Mouse (Mus musculus): ENCODE measurements around the gene Defb20. TPM values are rescaled to one million over a fixed set of nuclear protein-coding genes. Genes with fewer than 3 reads are reported as not detected.
A peak's percentile ranks its signal among the peaks of the same experiment; 100 is the strongest.
"Not testable (repeated sequence)": the region's sequence is repeated elsewhere in the genome, so short reads cannot be mapped to it uniquely, and the experiment has no call there.

The Defb20 gene
- not detected for total RNA-seq (2022)

DNA sequence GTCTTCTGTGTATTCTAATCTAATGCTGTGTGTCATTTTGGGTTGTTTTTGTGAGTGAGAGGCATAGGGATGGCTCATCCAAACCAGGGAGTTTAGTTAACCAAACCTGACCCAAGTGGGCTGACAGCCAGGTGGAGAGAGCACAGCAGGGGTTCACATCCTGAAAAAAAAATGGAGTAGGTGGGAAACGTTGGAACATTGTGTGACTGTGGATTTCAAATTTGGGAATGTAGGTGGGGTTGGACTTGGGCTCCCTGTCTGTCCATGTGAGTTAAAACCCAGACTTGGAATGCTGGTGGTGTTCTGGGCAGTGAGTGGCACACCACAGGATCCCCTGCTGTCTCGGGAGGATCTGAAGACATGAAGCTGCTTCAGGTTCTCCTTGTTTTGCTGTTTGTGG lies at the start of gene Defb20:
Gene Defb20 (plus strand): TSS at position 301 of the 400 bp plus-strand sequence.
- DNase-seq: no peak

DNA sequence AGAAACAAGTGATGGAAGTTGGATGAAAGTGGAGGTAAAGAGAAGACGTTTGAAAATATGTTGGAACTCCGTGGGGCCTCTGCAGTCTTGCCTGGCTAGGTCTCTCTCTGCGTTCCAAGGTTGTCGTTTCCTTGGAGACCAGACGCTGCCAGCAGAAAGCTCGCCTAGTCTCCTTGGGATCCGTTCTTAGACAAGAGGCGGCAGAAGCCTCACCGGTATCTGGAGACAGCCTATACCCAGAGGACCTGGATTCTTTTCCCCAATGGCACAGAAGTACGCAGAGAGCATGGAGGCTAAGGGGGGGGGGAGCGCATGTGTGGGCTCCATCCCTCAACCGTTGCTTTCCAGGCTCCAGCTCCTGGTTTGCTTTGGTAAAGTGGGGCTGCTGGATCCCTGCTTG lies 49.4 kb upstream of the Defb20 start:
- no peak for DNase-seq

DNA sequence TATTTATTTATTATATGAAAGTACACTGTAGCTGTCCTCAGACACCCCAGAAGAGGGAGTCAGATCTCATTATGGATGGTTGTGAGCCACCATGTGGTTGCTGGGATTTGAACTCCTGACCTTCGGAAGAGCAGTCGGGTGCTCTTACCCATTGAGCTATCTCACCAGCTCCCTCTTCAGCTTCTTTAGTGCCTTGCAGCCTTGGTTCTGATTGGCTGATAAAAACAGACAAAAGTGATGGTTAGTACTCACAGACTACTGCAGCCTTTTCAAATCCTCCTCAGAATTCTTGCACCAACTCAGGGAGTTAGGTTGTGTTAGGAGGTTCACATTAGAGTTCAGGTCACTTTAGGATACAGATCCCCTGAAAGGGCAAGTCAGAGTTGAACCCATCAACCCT lies 48.4 kb upstream of the Defb20 start:
- DNase-seq: not testable (repeated sequence)

- no peak for DNase-seq
Observed at GRCm38 (mm10) chr2:152436405-152436901, 40.4 kb upstream of the Defb20 start.

DNA sequence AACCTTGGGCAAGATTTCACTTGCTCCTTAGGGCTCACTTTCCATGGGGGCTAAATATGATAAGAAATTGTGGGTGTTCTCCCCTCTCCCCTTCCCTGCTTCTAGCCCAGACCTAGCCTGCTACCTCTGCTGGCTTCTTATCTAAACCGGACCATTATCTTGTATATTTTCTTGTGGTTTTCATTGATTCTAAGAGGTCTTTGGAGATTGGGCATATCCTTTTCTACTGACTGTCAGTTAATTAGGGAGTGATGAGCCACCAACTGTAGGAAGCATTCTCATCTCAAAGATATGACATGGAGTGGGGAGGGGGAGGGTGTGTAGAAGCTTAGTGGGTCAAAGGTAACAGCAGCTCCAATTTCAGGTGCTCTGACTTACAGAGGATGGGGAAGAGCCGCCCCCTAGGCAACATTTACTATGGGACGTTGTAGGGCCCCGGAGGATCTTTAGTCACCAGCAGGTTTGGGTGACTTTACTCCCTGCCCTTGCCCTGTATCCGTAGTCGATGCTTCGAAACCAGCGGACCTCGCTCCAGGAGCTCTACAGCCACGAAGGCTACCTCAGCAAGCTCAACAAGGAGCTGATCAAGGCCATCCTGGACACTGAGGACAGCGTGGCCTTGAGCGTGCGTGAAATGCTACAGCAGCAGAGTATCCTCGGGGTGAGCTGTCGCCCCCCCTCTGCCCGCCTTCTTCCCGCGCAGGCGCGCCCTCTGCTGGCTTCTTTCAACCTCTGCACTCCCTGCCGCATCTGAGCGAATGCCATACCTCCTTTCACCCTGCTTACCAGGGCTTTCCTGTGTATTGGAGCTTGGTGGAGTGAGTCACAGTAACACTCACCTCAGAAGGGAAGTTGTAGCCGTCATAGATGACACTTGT lies 39.6 kb upstream of the Defb20 start:
- peak; percentile 80 for DNase-seq

DNA sequence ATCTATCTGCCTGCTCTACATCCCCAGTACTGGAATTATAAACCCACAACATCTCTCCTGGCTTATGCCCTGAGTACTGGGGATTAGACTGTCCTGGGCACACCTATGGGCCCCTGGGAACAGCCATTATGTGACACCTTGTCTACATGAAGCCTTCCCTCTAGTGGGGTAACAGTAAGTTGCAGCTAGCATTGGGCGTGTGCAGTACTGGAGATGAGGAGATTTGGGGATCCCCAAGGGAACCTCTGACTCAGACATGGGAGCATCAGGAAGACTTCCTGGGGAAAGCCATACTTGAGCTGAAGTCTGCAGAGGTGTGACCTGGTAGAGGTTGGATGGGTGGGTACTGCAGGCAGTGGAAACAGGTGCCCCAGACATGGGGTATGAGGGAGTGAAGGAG lies 37.9 kb upstream of the Defb20 start:
- DNase-seq: no peak

- DNase-seq: no peak
Observed at GRCm38 (mm10) chr2:152439833-152440232, 37.0 kb upstream of the Defb20 start.

GRCm38 (mm10) chr2:152442322-152442721 lies 34.5 kb upstream of the Defb20 start:
- no peak for DNase-seq

DNA sequence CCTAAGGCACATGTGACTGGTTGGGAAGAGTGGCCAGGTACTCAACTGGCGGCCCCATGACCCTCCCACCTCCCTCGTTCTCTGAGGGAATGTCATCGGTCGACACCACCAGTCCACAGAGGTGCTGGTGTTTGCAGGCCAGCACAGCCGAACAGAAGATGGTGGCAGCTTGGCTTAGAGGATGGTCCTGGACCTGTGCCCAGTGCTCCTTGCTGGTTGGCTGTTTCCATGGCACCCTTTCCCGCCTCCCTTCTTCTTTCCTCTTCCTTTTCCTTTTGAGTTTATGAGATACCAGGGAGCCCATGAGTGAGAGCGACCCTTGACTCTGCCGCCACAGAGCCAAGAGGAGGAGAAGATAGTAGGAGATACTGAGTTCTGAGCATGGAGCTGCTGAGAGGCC lies 33.6 kb upstream of the Defb20 start:
- DNase-seq: no peak

DNA sequence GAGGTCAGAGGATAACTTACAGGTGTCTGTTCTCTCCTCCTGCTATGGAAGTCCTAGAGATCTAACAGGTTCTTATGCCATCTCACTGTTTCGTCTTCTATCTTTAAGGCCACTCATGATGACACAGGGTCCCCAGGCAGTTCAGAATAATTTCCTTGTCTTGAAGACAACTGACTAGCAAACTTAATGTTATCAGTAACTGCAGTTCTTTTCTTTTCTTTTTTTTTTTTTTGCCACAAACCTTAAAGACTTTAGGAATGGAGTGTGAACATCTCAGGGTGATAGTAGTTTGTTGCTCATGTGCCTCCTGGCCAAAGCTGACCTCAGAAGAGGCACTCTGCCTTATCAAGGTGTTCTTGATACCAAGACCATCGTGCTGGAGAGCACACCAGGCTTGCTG lies 30.2 kb upstream of the Defb20 start:
- DNase-seq: no peak

- DNase-seq: no peak
Observed at GRCm38 (mm10) chr2:152447461-152447860, 29.4 kb upstream of the Defb20 start.

GRCm38 (mm10) chr2:152450241-152450640 lies 26.6 kb upstream of the Defb20 start:
- DNase-seq: no peak

DNA sequence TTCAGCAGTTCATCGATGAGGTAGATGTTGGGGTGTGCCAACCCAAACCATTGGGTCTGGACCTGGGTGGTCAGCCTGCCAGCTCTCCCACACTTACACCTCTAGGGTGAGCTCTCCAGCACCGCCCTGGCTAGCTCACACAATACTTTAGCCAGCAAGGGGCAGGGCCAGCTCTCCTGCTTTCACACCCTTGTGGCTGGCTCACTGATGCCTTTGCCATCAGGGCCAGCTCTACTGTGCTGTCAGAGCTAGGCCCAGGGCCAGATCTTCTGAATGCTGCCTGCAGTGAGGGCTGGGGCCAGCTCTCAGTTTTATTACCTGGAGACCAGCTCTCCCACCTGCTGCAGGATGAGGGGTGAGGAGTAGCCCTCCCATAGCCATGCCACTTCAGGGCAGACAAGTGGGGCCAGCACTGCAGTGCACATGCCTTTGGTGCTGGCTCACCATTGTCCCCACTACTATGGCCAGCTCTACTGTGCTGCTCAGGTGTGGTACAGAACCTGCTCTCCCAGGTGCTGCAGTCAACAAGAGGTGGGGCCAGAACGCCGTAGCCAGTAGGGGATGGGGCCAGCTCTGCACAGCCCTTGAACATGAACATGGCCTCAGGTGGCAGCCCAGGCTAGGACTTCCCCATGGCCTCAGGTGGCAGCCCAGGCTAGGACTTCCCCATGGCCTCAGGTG lies 24.6 kb upstream of the Defb20 start:
- DNase-seq: no peak

- DNase-seq: no peak
Observed at GRCm38 (mm10) chr2:152459241-152459640, 17.6 kb upstream of the Defb20 start.

DNA sequence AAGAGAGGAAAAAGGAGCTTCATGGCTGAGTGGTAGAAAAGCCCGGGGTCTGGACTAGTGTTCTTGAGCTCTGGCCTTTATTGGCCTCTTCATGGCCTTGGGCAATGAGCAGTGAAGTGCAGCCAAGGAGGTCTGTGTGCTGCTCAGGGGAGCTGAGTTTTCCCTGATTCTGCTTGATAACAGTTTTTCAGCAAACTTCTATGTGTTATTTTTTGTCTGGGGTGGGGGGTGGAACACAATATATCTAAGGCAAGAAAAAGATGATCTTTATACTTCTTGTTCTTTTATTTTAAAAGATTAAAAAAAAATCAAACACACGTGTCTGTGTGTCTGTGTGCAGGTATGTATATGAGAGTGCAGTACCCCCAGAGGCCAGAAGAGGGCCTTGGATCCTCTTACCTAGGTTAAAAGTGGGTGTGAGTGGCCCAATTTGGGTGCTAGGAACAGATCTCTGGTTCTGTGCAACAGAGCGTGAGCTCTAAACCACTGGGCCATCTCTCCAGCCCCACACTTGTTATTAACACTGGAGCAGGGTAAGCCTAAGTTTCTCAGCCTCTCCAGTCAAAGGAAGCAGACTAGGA lies 12.2 kb upstream of the Defb20 start, which contains the start of gene Defb23:
Gene Defb23 (minus strand): TSS at position 51 of the 581 bp plus-strand sequence.
- DNase-seq: no peak

GRCm38 (mm10) chr2:152470973-152471372 lies 5.9 kb upstream of the Defb20 start:
- DNase-seq: peak; percentile 3

- no peak for DNase-seq
Observed at GRCm38 (mm10) chr2:152472434-152472833, 4.4 kb upstream of the Defb20 start.

DNA sequence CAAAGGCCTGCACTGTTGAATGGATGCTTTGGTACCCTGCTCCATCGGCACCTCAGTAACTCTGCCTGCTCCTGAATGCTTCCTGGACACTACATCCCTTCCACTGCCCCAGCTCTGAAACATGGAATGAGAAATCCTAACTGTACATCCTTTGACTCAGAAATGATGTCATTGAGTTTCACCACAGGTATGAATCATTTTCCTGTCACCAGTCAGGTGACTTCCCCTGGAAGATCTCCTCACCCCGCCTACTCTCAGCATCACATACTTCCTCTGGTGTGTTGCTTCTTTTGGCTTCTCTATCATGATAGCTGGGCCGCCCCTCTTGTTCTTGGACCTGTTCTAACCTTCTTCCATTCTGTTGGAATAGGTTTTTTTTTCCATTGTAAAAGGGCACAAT lies 4.0 kb downstream of the Defb20 start:
- DNase-seq: no peak

DNA sequence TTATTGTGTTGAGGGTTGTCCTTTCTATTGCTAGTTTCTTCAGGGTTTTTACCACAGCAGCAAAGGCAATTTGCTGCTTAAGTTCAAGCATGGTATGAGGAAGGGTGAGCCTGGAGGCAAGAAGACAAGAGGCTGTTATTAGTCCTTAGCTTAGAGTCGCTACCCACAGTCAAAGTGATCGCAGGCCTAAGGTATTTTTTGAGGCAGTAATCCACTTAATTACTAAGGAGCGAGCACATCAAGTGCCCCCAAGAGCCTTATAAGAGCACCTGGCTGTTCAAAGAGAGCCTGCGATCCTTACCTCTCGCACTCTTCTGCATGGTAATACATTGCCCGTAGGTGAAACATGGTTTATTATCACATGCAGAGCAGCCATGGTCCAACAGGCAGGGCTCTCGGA lies 4.9 kb downstream of the Defb20 start:
- no peak for DNase-seq

- DNase-seq: no peak
Observed at GRCm38 (mm10) chr2:152487024-152487423, 10.2 kb downstream of the Defb20 start.

DNA sequence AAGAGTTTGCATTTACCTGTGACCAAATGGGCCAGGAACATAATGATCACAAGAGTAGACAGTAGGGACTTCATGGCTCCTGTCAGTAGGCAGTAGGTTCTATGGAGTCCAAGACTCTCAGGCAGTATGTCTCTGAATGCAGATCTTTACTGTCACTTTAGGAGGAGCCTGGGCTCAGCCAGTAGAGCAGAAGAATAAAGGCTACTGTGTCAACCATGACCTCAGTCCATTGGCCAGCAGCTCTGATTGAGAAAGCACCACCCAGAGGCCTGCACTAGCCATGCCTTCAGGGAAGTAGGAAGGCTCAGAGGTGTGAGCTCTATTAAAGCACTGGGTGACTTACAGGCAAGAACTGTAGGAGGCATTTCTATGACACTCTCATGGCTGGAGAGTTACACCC lies 13.2 kb downstream of the Defb20 start, which contains the start of gene Defb22:
Gene Defb22 (minus strand): TSS at position 101 of the 400 bp plus-strand sequence.
- DNase-seq: no peak

DNA sequence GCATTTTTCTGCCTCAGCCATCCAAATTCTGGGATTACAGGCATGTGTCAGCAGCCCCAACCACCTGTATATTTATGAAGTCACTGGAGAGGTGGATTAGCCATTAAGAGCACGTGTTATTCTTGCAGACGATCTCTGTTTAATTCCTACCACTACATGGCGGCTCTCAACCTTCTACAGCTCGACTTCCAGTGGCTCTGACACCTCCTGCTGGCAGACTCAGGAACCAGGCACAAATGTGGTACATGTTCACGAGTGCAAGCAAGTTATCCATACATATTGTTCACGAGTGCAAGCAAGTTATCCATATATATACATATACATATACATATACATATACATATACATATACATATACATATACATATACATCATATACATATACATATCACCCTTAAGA lies 16.3 kb downstream of the Defb20 start:
- no peak for DNase-seq

DNA sequence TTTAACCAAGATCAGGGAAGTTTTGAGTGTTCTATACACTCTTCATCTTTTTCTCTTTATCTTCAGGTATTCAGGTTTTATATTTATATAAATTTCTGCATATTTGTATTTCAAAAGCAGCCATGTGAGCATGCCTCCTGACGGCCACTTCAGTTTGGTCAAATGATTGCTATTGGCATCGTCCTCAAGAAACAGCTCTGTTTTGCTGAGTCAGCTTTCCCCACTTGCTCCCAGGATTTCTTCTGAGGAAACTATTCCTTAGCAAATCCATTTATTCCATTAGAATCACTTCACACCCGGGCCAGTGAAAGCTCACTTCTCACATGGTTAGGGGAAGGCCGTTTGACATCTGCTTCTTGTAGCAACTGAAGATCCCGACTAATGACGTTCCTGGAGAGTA lies 21.2 kb downstream of the Defb20 start:
- no peak for DNase-seq
